Mouse (Mus musculus): ENCODE measurements around the gene Apod. TPM values are rescaled to one million over a fixed set of nuclear protein-coding genes. Genes with fewer than 3 reads are reported as not detected.

Apod gene
- total and polyA plus RNA-seq, 2 experiments from 2014 or later, result 0.51 TPM; not detected in 1

GRCm38 (mm10) chr16:31274674-31275460, 39.7 kb downstream of the Apod start, which contains the start of gene Ppp1r2:
TSS of gene Ppp1r2 (minus strand) at chr16:31275277.
- Histone ChIP-seq H3K4me2 (ENCODE audit: low read depth, low read length) (peak within 1 kb of the TSS; percentile 73), H3K9ac (replicated peaks; ENCODE audit: low read depth, low read length) (peak within 1 kb of the TSS; percentile 100), H3K9me3 (replicated peaks; ENCODE audit: control insufficient read depth, low read length) (no peaks in the 10 kb centered on the region), H3K36me3 (replicated peaks; ENCODE audit: control insufficient read depth, insufficient read depth, low read length) (no peaks in the 10 kb centered on the region), H3K27me3 (ENCODE audit: control insufficient read depth, insufficient read depth, low read length) (no peaks in the 10 kb centered on the region), H3K27ac (ENCODE audit: low read depth) (peak within 1 kb of the TSS; percentile 98), H3K4me1 (ENCODE audit: control insufficient read depth, insufficient read depth) (peaks cover 29% of the 10 kb centered on the region), H3K4me3 (ENCODE audit: low read depth, low read length) (peak within 1 kb of the TSS; percentile 99)
- TF ChIP-seq CTCF (IDR thresholded peaks at IDR 0.05; ENCODE audit: low read depth), result no peak
- no peak; the same call in 1 of the 2 replicates for TF ChIP-seq EP300 (IDR thresholded peaks at IDR 0.05; ENCODE audit: low read depth)
- peak; percentile 93 for ATAC-seq (ENCODE audit: insufficient read depth, low read depth)
- DNase-seq (ENCODE audit: low spot score), result peak; percentile 93
- WGBS, result under 1% methylated on average over 69 of the region's 83 CpGs

GRCm38 (mm10) chr16:31274084-31274483, 40.5 kb downstream of the Apod start:
- peak overlapping the region; percentile 100 for H3K9ac ChIP-seq (replicated peaks; ENCODE audit: low read depth, low read length)
- TF ChIP-seq EP300 (IDR thresholded peaks at IDR 0.05; ENCODE audit: low read depth) (no peak), CTCF (IDR thresholded peaks at IDR 0.05; ENCODE audit: low read depth) (no peak)
- DNase-seq (ENCODE audit: low spot score) (no peak), ATAC-seq (ENCODE audit: insufficient read depth, low read depth) (no peak)
- peak overlapping the region; percentile 98 for H3K27ac ChIP-seq (ENCODE audit: low read depth)
- H3K27me3 ChIP-seq (ENCODE audit: control insufficient read depth, insufficient read depth, low read length), result no peaks in the 10 kb centered on the region
- no peaks in the 10 kb centered on the region for H3K9me3 ChIP-seq (replicated peaks; ENCODE audit: control insufficient read depth, low read length)
- peak overlapping the region; percentile 99 for H3K4me3 ChIP-seq (ENCODE audit: low read depth, low read length)
- WGBS, result 2% methylated on average over 6 of the region's 6 CpGs
- peak overlapping the region; percentile 73 for H3K4me2 ChIP-seq (ENCODE audit: low read depth, low read length)
- peaks cover 31% of the 10 kb centered on the region for H3K4me1 ChIP-seq (ENCODE audit: control insufficient read depth, insufficient read depth)
- no peaks in the 10 kb centered on the region for H3K36me3 ChIP-seq (replicated peaks; ENCODE audit: control insufficient read depth, insufficient read depth, low read length)

GRCm38 (mm10) chr16:31266692-31267091, 47.9 kb downstream of the Apod start:
- Histone ChIP-seq H3K9me3 (replicated peaks; ENCODE audit: control insufficient read depth, low read length) (no peaks in the 10 kb centered on the region), H3K4me1 (ENCODE audit: control insufficient read depth, insufficient read depth) (peaks cover 9% of the 10 kb centered on the region; the same call in 1 of the 2 replicates), H3K9ac (replicated peaks; ENCODE audit: low read depth, low read length) (no peak overlapping the region), H3K4me2 (ENCODE audit: low read depth, low read length) (no peak overlapping the region), H3K27me3 (ENCODE audit: control insufficient read depth, insufficient read depth, low read length) (no peaks in the 10 kb centered on the region), H3K27ac (ENCODE audit: low read depth) (no peak overlapping the region), H3K4me3 (ENCODE audit: low read depth, low read length) (no peak overlapping the region), H3K36me3 (replicated peaks; ENCODE audit: control insufficient read depth, insufficient read depth, low read length) (peaks cover 19% of the 10 kb centered on the region)
- 75% methylated on average over 2 of the region's 2 CpGs for WGBS
- DNase-seq (ENCODE audit: low spot score) (no peak), ATAC-seq (ENCODE audit: insufficient read depth, low read depth) (no peak)
- TF ChIP-seq CTCF (IDR thresholded peaks at IDR 0.05; ENCODE audit: low read depth) (no peak), EP300 (IDR thresholded peaks at IDR 0.05; ENCODE audit: low read depth) (no peak)

GRCm38 (mm10) chr16:31256151-31256550, 58.5 kb downstream of the Apod start:
- WGBS, result 93% methylated on average over 2 of the region's 2 CpGs
- H3K9ac ChIP-seq (replicated peaks; ENCODE audit: low read depth, low read length), result no peak overlapping the region
- ATAC-seq (ENCODE audit: insufficient read depth, low read depth) (no peak), DNase-seq (ENCODE audit: low spot score) (no peak)
- no peak overlapping the region for H3K27ac ChIP-seq (ENCODE audit: low read depth)
- H3K27me3 ChIP-seq (ENCODE audit: control insufficient read depth, insufficient read depth, low read length), result no peaks in the 10 kb centered on the region
- no peak for TF ChIP-seq CTCF (IDR thresholded peaks at IDR 0.05; ENCODE audit: low read depth)
- TF ChIP-seq EP300 (IDR thresholded peaks at IDR 0.05; ENCODE audit: low read depth), result no peak
- H3K4me2 ChIP-seq (ENCODE audit: low read depth, low read length), result no peak overlapping the region
- H3K4me1 ChIP-seq (ENCODE audit: control insufficient read depth, insufficient read depth), result no peaks in the 10 kb centered on the region
- peaks cover 69% of the 10 kb centered on the region for H3K36me3 ChIP-seq (replicated peaks; ENCODE audit: control insufficient read depth, insufficient read depth, low read length)
- H3K4me3 ChIP-seq (ENCODE audit: low read depth, low read length), result no peak overlapping the region
- no peaks in the 10 kb centered on the region for H3K9me3 ChIP-seq (replicated peaks; ENCODE audit: control insufficient read depth, low read length)

- 77% methylated on average over 3 of the region's 3 CpGs for WGBS
- H3K9me3 ChIP-seq (replicated peaks; ENCODE audit: control insufficient read depth, low read length), result no peaks in the 10 kb centered on the region
- TF ChIP-seq EP300 (IDR thresholded peaks at IDR 0.05; ENCODE audit: low read depth), result no peak
- no peak for TF ChIP-seq CTCF (IDR thresholded peaks at IDR 0.05; ENCODE audit: low read depth)
- peaks cover 66% of the 10 kb centered on the region for H3K36me3 ChIP-seq (replicated peaks; ENCODE audit: control insufficient read depth, insufficient read depth, low read length)
- no peak overlapping the region for H3K9ac ChIP-seq (replicated peaks; ENCODE audit: low read depth, low read length)
- no peak overlapping the region for H3K27ac ChIP-seq (ENCODE audit: low read depth)
- no peak overlapping the region for H3K4me3 ChIP-seq (ENCODE audit: low read depth, low read length)
- H3K4me2 ChIP-seq (ENCODE audit: low read depth, low read length), result no peak overlapping the region
- ATAC-seq (ENCODE audit: insufficient read depth, low read depth) (no peak), DNase-seq (ENCODE audit: low spot score) (no peak)
- no peaks in the 10 kb centered on the region for H3K27me3 ChIP-seq (ENCODE audit: control insufficient read depth, insufficient read depth, low read length)
- no peaks in the 10 kb centered on the region for H3K4me1 ChIP-seq (ENCODE audit: control insufficient read depth, insufficient read depth)
These were observed 58.9 kb downstream of the Apod start for GRCm38 (mm10) chr16:31255685-31256084.

All from heart, postnatal 0 days (tissue).